Mouse (Mus musculus): ENCODE measurements around the gene Cetn3. TPM values are rescaled to one million over a fixed set of nuclear protein-coding genes. Genes with fewer than 3 reads are reported as not detected.

Cetn3 gene
- total RNA-seq (2022) = 100 to 1,000 TPM; 117 to 141 (median 130) TPM

- peak; percentile 87 to 94 for DNase-seq (ENCODE audit: low spot score in 2 of 2)
Measured at GRCm38 (mm10) chr13:81782971-81783404, at the start of gene Cetn3. Gene Cetn3, plus strand, starts transcription at chr13:81783077.

DNA sequence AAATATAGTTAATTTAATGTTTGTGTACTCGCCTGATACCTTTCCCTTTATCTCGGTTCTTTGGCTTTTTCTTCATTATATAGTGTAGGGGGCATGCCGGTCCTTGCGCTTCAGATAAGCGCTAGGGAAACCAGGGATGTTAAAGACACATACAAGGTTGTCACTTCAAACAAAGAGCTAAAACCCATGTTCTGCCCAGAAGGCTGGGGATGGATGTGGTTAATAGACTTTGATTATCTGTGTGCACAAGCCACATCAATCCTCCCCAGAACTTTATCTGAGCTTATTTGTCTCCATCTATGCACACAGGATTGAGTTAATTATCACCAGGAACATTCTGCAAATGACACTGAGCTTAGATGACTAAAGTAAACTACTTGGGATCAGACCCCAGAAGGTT, 46.3 kb upstream of the Cetn3 start:
- no peak for DNase-seq (ENCODE audit: low spot score in 2 of 2)

DNA sequence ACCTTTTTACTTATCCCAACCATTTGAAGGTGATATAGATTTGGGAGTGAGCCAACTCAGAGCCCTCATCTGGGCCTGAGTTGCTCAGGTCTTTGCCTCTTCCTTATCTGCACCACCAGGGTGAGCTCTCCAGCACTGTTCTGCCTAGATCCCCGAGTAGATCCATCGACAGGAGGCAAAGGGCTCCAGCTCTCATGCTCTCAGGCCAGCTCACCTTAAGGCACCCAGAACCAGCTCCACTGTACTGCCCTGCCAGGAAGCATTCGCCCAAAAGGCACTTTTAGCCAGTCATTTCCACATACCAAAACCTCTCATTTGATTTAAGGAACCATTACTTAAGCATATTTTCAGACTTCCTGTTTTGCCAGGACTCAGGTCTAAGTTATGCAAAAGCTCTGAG, 42.0 kb upstream of the Cetn3 start:
- DNase-seq (ENCODE audit: low spot score in 2 of 2) = no peak

GRCm38 (mm10) chr13:81743391-81744091, 39.3 kb upstream of the Cetn3 start:
- DNase-seq (ENCODE audit: low spot score in 2 of 2) = no peak

- no peak for DNase-seq (ENCODE audit: low spot score in 2 of 2)
Measured at GRCm38 (mm10) chr13:81744092-81744396, 38.8 kb upstream of the Cetn3 start.

DNA sequence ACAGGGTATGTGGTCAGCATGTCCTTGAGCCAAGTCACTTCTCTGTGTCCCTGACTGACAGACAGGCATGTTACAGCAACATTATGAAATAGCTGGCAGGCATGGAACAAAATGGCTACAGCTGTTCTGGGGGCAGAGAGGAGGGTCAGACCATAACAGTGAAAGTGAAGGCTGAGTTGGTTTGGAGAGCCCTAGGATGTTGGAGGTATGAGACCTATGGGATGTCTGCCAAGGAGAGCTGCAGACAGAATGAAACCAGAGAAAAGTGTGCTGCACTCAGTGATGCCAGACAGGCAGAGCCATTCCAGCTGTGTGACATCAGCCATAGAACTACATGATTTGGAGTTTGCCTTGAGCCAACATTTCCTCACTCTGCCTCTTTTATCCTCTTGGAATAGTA, 28.0 kb upstream of the Cetn3 start:
- no peak for DNase-seq (ENCODE audit: low spot score in 2 of 2)

DNA sequence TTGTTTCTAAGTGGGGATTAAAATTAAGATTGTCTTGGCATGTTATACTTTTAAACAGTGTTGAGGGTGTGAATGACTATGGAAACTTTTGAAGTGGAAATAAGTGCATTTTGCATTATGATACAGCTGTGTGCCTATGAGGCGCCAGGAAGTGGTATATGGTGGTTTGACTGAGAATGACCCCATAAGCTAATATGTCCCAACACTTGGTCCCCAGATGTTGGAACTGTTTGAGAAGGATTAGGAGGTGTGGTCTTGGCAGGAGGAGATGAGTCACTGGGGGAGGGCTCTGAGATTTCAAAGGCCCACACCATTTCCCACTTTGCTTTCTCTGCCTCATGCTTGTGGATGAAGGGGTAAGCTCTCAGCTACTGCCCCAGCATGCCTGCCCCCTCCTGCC, 27.6 kb upstream of the Cetn3 start:
- no peak for DNase-seq (ENCODE audit: low spot score in 2 of 2)

GRCm38 (mm10) chr13:81757058-81757660, 25.7 kb upstream of the Cetn3 start:
- no peak for DNase-seq (ENCODE audit: low spot score in 2 of 2)

DNA sequence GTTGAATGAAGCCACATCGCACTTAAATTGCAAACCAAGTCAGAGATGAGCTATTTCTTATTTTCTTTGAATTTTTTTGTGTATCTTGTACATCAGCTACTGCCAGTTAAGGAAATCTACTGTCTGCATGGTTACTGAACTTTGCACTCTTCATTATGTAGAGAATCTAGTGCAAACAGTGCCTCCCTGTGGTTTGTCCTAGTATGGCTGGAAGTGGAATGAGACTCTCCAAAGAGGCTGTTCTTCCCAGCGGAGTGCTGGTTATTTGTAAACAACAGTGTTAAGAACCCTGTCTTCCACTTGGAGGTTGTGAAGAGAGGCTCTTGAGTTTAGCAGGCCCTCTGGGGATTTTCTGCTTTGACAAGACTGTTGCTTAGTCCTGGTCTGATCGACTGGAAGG, 22.5 kb upstream of the Cetn3 start:
- DNase-seq (ENCODE audit: low spot score in 2 of 2) = no peak

DNA sequence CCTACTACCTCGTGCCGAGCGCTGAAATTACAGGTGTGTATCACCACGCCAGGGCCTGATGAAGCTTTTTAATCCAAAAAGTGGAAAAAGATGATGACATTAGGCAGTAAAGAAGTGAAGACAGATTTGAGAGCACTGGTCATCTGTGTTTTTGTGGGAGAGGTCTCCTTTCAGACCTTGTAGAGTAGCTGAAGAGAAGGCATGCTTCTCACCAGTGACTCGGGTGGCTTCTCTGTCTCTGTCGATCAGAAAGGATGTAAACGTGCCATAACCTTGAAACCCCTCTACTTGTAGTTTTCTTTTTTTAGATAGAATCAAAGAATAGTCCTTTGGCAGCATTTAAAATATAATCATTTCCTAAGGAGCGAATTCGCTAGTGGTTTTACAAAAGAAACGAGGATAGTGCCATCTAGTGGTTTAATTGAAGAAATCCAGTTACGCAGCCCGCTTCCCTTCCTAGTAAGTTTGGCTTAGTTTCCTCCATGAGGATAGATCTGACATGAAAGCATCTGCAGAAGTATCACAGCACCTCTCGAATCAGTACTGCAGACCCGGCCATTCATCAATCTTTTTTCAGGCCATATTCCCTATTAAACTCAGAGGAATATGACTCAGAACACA, 21.2 kb upstream of the Cetn3 start:
- DNase-seq (ENCODE audit: low spot score in 2 of 2) = no peak

DNA sequence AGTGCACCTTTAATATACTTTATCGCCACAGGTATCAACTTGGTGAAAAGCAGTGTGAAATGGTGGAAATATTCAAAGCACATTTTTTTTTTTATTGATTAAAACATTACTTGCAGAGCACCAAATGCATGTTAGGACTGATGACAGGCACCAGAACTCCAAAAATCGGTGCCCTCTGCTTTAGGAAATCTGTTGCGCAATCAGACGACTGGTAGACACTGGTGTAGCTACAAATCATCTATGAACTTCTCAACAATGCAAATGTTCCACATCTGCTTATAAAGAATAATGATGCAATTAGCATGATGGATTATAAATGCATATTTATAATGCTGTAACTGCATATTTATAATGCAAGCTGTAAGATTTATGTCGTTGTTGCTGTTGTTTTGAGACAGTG, 18.7 kb upstream of the Cetn3 start:
- DNase-seq (ENCODE audit: low spot score in 2 of 2) = no peak

- peak; percentile 60 to 91 for DNase-seq (ENCODE audit: low spot score in 2 of 2)
Measured at GRCm38 (mm10) chr13:81767038-81767659, 15.7 kb upstream of the Cetn3 start.

DNA sequence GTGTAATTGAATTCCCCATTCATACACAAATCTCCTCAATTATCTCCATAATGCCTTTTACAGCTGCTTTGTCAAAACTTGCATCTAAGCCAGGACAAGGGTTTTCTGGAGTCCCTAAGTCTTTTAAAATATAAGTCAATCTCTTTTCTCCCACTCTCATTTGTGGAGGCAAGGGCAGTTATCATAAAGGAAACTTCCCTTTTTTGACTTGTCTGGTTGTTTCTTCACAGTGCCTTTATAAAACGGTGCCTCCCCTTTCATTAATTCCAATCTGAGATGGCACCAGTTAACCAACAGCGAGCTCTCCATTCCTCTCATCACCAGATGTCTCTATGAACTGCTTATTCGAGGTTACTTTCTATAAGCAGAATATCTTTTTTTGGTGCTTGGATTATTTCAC, 6.7 kb upstream of the Cetn3 start:
- no peak for DNase-seq (ENCODE audit: low spot score in 2 of 2)

GRCm38 (mm10) chr13:81782475-81782874, 402 bp upstream of the Cetn3 start:
- DNase-seq (ENCODE audit: low spot score in 2 of 2) = no peak

DNA sequence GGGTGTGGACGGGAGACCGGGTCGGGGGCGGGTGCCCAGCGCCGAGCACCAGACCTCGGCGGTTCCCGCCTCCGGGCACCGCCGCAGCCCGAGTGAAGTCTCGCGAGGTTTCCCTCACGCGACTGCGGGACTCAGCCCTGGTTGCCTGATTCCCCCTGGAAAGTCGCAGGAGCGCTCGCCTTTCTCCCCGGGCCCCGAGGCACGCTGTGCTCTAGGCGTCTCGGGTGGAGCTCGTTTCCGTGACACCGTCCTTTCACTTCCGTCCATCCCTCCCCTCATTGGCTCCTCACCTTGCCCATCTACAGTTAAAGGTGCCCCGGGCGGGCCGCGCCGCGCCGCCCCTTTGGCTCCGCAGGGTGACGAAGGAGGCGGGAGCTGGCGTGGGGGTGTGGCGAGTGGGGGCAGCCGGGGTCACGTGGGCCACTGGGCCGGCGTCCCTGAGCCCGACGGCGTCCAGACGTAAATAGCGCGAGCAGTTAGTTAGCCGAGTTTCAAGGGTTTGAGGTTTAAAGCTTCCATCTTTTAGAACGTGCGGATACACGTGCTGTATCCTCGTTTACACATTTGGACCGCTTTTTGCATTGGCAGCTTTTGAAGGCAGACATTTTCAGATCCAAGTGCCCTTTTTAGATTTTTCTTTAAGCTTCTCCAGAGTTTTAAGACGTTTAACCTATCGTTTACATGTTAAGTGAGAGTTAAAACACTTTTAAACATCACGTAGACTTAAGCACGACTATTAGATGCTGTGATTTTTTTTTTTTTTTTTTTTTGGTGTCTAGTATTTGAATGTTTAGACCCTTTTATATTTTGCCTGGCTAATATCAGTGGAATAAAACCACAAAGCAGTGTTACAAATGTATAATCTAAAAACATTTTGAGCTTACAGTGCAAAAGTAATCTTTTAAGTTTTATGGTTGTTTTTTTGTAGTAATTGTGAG, 797 bp downstream of the Cetn3 start:
- peak; percentile 81 to 97 for DNase-seq (ENCODE audit: low spot score in 2 of 2)

DNA sequence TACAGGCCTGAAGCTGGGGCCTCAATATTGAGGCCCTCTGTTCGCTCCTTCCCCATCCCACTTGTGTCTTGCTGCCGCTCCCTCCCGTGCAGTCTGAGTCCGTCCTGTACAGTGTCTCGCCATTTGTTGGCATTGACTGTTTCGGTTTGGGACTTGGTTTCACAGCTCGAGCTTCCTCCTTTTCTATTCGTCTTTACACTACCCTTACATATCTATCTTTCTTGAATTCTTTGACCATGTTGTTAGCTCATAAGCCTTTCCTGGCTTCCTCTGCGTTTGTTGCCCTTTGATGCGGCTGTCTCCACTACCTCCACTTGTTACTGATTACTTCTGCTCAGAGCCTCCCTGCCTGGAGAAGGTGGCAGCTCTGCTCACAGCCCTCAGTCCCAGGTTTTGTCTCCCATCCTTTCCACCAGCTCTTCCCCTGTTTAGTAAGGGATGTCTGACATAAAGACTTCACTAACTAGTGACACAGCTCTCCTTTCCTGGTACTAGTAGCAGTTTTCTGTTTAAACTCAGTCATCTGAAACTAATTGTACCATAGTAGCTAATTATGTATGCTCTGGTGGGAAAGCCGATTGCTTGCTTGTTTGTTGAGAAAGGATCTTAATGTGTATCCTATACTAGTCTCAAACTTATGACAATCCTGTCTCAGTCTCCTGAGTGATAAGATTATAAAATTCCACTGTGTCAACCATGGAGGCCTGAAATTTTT, 3.0 kb downstream of the Cetn3 start:
- DNase-seq (ENCODE audit: low spot score in 2 of 2) = no peak

GRCm38 (mm10) chr13:81790160-81790559, 7.3 kb downstream of the Cetn3 start:
- DNase-seq (ENCODE audit: low spot score in 2 of 2) = no peak

DNA sequence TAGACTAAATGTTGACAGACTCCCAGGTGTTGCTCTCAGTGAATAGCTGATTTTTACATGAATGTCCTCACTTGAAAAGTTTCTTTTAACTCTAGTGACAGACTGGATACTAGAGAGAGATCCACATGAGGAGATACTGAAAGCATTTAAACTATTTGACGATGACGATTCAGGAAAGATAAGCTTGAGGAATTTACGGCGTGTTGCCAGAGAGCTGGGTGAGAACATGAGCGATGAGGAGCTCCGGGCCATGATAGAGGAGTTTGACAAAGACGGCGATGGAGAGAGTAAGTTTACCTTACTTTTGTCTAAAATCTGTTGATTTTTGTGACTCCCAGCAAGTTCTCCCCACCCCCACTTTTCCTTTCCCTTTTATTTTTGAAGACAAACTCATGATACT, 9.0 kb downstream of the Cetn3 start:
- DNase-seq (ENCODE audit: low spot score in 2 of 2) = no peak

GRCm38 (mm10) chr13:81793850-81794249, 11.0 kb downstream of the Cetn3 start:
- DNase-seq (ENCODE audit: low spot score in 2 of 2) = no peak

DNA sequence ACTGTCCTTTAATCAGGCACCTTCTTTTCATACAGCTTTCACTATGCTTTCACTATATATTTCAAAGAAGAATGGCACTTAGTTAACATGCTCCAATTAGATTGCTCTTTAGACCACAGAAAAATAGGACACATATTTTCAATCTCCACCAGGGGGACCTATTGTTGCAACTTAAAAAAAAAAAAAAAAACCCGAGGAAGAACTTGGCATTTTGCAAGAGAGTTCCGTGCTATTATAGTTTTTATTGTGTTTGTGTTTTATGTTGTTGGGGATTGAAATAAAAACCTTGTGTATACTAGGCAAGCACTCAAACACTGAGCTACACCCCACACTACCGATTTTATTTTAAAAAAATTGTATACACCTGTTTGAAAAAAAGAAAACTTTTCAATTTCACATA, 18.2 kb downstream of the Cetn3 start:
- no peak for DNase-seq (ENCODE audit: low spot score in 2 of 2)

- DNase-seq (ENCODE audit: low spot score in 2 of 2) = no peak
Measured at GRCm38 (mm10) chr13:81803713-81804112, 20.8 kb downstream of the Cetn3 start.
